Mouse (Mus musculus) kidney, adult 9 months (tissue): ENCODE measurements around the gene Msmp.
"Not testable (repeated sequence)": the region's sequence is repeated elsewhere in the genome, so short reads cannot be mapped to it uniquely, and the experiment has no call there.

ENCODE experiments used
- DNase-seq: peaks from one replicate; pipeline ENCODE4 v3.0.0; 2022

The Msmp gene

DNA sequence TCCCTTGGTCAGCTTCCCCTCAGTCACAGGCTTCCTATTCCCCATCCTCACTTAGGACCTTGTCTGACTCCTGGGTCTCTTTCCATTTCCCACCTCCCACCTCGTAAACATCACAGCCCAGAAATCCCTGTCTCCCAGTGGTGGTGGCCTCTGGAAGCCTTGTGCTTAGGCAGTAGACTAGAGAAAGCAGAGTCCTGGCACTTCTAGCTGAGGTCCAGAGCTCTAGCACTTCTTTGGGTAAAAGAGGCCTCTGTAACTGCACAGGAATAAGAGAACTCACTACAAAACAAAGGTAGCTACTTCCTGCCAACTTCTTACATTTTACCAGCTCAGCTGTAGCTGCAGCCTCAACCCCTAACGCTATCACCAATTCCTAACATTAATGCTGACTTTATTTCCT, 23.3 kb downstream of the Msmp start:
- DNase-seq = no peak

DNA sequence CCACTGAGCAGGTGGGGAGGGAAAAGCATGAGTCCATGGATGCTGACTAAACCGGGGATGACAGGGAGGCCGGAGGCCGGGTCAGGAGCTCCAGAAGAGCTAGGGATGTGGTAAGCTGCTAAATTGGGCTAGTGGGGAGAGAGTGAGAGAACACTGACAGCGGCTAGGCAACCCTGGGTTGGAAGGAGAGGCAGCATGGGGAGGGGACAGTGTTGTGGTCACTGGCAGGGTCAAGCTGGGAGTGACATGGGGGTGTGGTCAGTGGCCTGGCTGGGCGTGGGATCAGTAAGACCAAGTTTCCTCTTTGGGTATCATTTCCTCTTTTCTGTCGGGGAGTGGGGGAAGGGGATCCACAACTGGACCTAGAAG, 24.1 kb downstream of the Msmp start:
- DNase-seq = peak; percentile 71

DNA sequence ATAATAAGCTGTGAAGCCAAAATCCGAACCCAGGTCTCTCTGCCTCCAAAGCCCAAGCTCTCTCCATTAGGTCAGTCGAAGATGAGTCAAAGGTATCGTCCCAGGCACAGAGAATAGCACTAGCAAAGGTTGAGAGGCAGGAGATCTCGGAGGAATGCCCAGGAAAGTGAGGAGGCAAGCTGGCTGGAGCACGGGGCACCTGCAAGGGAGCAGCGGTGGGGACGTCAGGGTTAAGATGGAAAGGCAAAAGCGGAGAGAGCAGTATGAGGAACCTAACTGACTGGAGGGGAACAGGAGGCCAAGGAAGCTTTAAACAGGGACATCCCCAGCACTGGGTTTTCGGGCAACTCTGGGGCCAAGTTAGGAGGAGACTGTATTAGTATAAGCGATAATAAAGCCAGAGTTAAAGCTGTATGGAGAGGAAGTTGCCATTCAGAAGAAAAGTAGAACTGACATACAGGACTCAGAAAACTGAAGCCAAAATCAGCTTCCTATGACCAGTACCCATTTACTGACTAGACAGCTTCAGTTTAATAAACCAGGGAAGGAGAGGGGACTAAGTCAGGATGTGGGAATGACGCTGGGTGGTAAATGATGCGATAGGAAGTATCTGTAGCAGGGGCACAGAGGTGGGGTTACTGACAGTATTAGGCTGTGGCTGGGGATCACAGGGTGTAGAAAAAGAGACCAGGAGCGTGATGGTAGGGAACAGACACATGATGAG, 24.6 kb downstream of the Msmp start:
- DNase-seq = no peak

DNA sequence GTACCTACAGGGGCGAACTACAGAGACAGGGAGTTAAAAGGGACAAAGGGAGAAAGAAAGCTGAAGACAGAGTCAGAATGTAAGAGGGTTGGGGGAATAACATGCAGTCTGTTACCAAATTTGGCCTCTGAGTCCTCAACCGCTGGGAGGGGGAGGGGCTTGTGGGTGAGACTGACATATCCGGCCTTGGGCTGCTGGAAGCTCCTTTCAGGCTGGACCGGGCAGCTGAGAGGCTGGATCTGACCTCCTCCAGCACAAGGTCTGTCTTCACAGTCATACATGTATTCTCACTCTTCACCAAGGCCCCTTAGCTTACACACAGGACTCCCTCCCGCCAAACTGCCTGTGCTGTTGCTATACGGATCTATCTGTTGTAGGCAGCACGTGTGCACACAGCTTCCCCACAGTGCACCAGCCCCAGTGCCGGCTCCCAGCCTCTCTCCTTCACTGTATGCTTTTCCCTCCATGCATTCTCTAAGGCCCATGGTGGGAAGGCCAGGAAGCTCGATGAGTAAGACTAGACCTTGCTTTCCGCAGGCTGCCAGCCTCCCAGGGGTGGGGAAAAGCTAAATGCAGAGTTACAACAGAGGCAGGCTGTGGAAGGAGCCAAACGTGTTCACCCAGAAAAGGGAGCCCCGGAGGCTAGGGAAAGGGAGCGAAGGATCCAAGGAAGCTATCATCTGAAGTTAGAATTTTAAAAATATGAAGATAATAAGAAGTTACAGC, 25.5 kb downstream of the Msmp start:
- DNase-seq = peak; percentile 82

DNA sequence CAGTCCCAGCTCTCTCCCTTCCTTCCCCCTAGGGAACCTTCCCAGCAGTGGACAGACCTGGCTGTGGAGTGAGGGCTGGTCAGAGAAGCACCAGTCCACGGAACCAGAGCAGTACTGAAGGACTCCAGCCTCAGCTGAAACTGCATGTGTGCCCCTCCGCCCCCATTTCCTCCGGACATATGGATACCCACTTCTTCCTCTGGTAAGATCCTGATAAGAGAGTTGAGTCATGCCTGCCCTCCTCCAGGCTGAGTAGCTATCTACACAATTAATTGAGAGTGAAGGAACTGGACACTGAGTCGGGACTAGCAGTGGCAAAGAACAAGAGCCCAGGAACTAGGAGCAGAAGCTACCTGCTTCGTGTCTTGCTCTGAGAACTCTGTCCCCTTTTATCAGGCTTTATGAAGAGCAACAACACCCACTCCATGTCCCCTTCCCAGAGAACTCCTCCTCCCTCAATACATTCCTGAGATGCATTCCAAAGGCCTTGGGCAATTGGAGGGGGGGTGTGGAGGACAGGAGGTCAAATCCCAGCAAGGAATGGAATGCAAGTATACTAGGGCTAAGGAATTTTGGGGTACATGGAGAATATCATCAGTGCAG, 26.2 kb downstream of the Msmp start:
- peak; percentile 75 for DNase-seq

DNA sequence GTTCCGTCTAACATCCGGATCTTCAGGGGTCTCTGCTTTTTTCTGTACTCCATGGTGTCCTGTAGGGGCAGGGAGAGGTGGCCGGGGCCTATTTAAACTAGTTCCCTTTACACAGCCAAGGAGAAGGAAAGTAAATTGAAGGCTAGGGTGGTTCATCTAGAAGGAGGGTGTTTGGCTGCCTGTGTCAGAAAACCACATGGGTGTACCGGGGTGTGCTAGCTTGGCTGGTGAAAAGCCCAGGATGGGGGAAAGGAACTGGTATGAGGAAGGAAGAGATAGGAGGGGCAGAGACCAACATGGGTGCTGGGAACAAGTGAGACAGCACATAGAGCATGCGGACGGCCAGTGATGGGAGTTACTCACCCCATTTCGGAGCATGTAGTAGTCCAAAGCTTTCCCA, 28.4 kb downstream of the Msmp start:
- no peak for DNase-seq

DNA sequence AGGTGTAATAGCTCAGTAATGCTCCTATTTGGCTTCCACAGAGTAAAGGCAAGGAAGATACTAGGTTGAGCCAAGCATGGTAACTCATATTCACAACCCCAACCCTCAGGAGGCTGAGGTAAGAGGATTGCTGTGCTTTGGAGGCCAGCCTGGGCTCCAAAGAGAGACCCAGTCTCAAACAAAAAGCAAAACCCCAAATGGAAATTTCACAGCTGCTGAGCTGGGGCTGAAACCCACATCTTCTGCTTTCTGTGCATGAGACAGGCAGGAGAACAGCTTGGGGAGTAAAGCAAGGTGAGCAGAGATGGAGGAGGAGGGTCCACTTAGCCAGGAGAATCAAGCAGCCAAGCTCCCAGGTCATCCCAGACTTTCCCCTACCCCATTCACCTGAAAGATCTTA, 30.4 kb downstream of the Msmp start:
- DNase-seq = no peak

DNA sequence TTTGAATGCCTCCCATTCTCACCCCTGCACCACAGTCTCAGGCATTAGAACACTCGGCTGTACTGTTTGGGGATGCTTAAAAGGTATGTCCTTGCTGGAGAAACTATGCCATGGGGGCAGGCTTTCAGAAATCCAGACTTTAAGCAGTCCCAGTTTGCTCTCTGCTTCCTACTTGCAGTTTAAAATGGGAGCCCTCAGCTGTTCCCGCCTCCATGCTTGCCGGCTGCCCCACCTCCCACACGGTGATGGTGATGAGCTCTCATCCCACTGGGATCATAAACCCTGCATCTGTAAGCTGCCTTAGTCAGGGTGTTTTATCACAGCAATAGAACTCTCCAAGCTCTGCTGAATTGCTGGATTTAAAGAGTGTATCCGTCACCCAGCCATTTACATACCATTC, 31.9 kb downstream of the Msmp start:
- DNase-seq = no peak

DNA sequence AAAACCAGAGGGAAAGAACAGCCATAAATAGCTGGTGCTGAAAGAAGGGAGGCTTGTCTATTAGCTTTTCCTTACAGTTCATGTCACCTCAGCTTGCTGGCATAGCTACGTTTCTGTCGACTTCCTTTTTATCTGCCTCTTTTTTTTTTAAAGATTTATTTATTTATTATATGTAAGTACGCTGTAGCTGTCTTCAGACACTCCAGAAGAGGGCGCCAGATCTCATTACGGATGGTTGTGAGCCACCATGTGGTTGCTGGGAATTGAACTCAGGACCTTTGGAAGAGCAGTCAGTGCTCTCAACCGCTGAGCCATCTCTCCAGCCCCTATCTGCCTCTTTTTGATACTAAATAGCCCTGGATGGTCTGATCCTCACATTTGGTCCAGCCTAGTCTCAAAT, 32.4 kb downstream of the Msmp start:
- not testable (repeated sequence) for DNase-seq

DNA sequence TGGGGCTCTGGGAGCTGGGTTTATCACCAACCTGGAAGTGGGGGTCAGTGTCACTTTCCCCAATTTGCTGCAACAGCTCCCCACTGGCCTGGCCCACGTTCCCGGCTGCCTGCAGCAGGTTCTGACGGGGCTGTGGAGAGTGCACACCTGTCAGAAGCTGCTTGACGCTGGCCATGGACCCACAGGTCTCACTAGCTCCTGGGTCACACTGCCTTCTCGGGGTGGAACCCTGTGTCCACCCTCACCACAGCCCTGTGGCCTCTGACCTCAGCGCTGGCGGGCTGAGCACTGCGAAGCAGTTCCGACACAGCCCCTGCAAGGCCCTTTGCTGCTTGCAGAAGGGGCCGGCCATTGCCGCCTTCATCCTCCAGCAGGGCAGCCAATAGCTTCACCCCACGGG, 35.2 kb downstream of the Msmp start:
- no peak for DNase-seq

DNA sequence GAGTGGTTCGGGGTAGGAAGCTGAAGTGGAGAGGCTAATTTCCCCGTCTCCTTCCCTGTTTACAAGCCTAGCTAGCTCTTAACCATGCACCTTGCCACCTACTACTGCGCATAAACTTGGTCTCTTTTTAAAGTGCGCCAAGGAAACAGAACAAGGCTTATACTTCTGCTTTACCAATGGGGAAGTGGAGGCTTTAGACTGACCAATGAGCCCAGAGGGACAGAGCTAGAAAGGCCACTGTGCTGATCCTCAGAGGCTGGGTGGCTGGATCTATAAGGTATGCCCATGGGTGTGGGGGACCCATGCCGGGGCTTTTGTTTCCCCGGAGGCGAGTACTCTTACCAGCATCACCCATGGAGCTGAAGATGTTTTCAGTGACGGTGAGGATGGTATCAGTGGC, 37.1 kb downstream of the Msmp start:
- DNase-seq = no peak

DNA sequence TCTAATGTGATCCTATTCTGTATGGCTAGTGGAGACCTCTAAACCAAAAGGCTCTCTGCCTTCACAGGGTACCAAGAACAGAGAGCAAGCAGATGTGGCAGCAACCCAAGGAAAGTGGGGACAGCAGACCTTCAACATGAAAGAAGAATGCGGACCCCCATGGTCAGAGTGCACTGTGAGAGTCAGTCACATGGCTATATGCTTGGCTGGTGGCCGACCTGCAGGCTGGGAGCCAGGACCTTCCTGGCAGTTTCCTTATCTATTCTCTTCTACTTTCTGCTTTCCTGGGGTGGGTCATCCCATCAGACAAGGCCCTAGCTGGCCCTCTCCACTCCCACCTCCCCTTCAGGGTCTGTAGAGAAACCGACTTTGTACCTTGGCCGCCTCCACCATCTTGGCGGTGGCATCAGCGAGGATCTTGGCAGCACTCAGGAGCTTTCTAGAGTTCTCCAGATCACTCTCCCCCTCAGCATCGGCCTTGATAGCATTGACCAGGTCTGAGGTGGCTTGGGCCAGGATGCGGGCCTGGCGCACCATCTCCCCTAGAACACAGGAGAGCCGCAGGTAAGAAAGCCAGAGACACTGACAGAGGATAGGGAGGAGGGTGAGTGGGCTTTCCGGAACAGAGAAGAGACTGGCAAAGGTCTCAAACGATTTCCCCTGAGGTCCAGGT, 37.8 kb downstream of the Msmp start:
- peak; percentile 61 for DNase-seq

DNA sequence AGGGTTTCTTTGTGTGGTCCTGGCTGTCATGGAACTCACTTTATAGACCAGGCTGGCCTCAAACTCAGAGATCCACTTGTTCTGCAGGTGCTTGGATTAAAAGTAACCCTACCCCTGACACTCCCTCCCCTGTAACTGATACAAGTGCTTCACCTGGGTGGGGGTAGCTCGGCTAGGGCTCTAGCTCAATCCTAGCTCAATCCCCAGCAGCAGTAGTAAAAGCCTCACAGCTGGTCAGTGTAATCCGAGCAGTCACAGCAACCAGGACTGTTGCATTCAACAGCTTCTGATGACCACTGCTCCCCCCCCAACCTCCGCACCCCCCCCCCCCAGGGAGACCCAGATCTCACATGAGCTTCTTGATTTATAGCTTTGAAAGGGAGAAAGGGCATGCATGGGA, 42.2 kb downstream of the Msmp start:
- no peak for DNase-seq

DNA sequence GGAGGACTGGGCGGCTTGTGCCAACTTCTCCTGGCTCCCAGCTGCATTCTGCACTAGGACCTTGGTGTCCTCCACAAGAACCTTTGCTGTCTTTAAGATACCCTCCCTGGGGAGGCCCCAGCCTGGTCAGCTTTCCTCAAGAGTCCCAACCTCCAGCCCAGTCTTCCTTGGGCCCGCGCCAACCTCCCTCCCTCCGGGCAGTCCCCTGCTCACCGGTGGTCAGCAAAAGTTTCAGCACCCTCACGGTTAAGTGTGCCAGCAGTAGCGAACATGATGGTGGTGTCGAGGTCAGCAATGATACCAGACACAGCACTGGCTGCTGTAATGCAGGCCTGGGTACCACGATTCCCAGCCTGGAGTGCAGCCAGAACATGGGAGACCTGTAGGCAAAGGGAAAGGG, 48.3 kb downstream of the Msmp start:
- DNase-seq = no peak

DNA sequence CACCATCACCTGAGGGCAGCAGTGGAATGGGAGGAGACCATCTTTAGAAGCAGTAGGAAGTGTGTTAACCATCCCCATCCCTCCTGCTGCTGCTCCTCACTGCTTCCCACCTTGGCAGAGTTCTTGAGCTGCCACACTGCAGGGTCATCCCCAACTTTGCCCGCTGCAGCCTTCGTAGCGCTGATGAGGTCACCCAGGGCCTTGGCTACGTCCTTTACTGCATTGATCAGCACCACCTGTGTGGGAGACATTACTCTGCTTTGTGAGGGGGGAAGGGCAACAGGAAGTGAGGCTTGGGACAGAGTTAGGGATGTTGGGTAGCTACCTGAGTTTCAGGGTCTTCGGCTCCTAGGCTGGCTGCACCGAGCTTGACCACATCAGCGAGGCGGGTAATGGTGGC, 48.7 kb downstream of the Msmp start:
- DNase-seq = no peak

DNA sequence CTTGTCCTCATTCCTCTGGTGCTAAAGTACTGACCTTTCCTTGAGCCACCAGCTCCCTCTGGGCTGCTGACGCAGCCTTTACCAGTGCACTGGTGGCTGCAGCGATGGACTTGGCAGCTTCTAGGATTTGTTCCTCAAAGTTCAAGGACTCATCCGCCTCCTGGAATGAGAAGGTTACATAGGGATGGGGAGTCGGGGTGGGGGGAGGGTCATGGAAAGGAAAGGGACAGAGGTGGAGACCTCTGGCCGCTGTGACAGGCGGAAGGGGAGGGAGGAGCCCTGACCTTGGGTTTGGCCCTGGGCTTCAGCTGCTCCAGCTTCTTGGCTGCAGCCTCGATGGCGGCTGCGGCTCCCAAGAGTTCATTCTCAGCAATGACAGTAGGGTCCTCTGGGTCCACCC, 51.0 kb downstream of the Msmp start:
- peak; percentile 49 for DNase-seq
